Comparison of ENCODE assay signal across 9 mouse cellular contexts in the genomic region with DNA sequence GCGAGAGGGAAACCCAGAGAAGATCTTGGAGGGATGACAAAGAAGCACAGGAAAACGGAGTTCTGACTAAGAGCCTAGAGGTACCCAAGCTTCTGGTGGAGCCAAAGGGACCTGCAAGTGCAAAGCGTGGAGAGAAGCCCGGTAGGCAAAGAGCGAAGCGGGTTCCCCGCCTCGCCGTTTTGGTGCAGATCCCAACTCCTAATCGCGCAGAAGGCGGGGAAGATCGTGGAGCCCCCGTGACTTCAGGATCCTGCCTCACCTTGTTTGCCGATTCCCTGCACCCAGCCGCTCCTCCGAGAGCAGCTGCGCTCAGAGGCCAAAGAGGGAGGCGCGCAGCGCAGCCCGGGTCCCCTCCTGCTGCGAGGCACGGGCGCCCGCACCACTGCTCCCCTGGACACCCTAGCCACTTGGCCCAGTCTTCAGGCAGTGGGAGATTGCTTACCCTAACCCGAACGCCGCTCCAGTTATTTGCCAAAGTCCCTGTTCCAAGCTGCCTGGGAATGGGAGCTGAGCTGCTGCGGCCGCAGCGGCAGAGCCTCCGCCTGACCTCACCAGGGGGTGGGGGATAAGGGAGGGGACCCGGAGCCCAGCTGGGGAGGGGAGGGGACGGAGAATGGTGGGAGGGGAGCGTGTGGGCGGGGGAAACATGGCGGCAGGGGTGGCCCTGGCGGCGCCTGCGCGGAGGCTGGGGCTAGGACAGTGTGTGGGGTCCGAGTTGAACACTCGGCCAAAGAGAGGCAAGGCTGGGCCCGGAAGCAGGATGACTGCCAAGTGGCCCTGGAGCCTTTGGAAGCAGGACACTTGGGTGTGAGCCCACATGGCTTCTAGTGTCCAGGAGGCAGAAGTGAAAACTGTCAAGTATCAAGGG. TPM values are rescaled to one million over a fixed set of nuclear protein-coding genes. Genes with fewer than 3 reads are reported as not detected.
DNase-seq lines count a peak whose midpoint lies in the region; ATAC-seq lines count a peak whose summit lies in the region.
"Had no signal": no experiment of that assay in that cellular context is flagged by ENCODE, and none has a peak within 500 bp of the region (broad histone marks: within the 10 kb centered on the region; RNA-seq: fewer than 3 reads in every experiment).

Gene Klhl13, minus strand, starts transcription at position 569 of the 868 bp plus-strand sequence.

- DNase-seq in Muller cell, postnatal 12 days (ENCODE audit: inconsistent ontology term), result peak; percentile 74
- DNase-seq in cerebellum, adult 9-11 months, result peak; percentile 18
- DNase-seq in frontal cortex, adult 2 months (ENCODE audit: extremely low spot score in 1 of 2, low spot score in 1 of 2), result peak in 1 of 2 experiments; percentile 23
- DNase-seq in heart, postnatal 4 days, result peak; percentile 76
- peak; percentile 7 to 19 for DNase-seq in layer of hippocampus, adult 8-10 months (ENCODE audit: low spot score in 2 of 2)
- peak; percentile 42 to 47 for DNase-seq in lung, adult 18-20 months
- peak; percentile 39 for DNase-seq in ovary, postnatal 14 days (ENCODE audit: low spot score)

- ATAC-seq in granulocyte monocyte progenitor cell, adult 5-6 weeks (replicated peaks; ENCODE audit: poor library complexity, severe bottlenecking), result no peak

RNA-seq across cellular contexts. Expression of gene Klhl13, which starts in this region (rescaled TPM):
- 29.3 and 41.6 TPM in 2 replicates for polyA plus RNA-seq in frontal cortex, adult 2 months (2012; rRNA removed)
- total RNA-seq in heart, postnatal 4 days (2021), result 10 to 100 TPM; 33.2 to 41.4 TPM
- total RNA-seq in layer of hippocampus, adult 8-10 months (2022), result 10 to 100 TPM; 29.9 to 35.8 (median 33.4) TPM
- total RNA-seq in granulocyte monocyte progenitor cell, adult 5-6 weeks (2014; fragmentation: Nextera tagmentation), result not detected in 2 replicates
- total RNA-seq in granulocyte monocyte progenitor cell, adult 5-6 weeks (2017), result not detected in 2 replicates
- total RNA-seq: G1E had no signal
- polyA plus RNA-seq: G1E had no signal

Comparison
In these comparisons a context has a peak if more than half of its experiments do, and no peak if none do; other contexts are left out.
1. RNA of gene Klhl13 (total RNA-seq): 33.2 to 41.4 TPM in heart, postnatal 4 days and 29.9 to 35.8 TPM in layer of hippocampus, adult 8-10 months; not detected in granulocyte monocyte progenitor cell, adult 5-6 weeks; every median in the first group is over 10 times any median in the second.